Mouse (Mus musculus) cerebral cortex, adult 2 months (tissue): Measurements from ENCODE around the gene Gm28043.

Experiments
- WGBS: fragments of 180-500 bp; shearing (Covaris S2); methylation state at CpG from one replicate; pipeline ENCODE4 v1.1.7; 2018; 5-methylcytosine and 5-hydroxymethylcytosine counted together

The Gm28043 gene

DNA sequence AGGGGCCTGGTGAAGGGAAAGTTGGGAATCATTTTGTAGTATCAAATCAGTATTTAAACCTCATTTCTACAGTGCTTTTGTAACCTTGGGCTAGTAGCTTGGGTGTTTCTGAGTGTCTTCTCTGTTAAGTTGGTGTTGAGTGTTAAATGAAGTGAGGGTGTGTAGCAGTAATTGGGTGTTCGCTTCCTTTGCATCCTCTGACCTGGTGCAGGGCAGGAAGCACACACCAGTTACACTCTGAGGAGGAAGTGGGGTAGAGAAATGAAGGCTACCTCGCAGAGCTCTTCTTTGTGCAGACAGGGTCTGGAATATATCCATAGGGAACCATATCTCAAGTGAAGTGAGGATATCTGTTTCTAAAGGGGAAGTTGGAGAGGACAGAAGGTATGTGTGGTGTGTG, 66.2 kb downstream of the Gm28043 start:
- WGBS = 80% methylated on average over 2 of the region's 2 CpGs

DNA sequence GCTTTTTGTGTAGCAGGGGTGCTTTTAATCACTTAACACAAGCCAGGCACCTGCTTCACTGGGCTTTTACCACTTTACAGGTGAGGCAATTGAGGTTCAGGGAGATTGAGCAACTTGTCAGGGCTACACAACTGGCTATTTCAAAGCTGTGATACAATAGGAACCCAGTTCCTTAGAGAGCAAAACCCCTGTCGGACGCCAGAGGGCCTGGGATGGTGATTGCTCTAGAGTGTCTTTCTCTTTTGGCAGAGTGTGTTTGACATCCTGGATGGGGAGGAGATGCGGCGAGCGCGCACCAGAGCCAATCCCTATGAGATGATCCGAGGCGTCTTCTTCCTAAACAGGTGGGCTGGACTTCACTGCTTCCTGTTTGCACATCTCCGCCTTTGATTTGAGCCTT, 67.0 kb downstream of the Gm28043 start:
- 91% methylated on average over 9 of the region's 9 CpGs for WGBS

DNA sequence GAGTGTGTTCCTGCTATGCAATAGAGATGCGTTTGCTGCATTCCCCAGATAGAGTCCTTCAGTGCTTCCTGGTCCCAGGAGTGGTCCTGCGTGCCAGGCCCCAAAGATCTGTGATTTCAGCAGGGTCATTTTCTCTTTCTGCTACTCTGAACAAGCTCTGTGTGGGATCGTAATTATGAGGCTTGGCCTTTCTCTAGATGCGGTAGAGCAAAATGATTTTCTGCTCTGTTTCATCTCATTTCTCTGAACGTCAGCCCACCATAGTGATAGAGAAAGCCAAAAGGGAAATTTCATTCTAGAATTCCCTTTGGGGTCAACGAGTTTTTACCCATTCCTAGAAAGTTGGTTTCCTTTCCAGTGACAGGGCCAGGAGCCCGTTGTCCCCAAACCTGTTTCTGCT, 67.6 kb downstream of the Gm28043 start:
- 82% methylated on average over 7 of the region's 7 CpGs for WGBS

DNA sequence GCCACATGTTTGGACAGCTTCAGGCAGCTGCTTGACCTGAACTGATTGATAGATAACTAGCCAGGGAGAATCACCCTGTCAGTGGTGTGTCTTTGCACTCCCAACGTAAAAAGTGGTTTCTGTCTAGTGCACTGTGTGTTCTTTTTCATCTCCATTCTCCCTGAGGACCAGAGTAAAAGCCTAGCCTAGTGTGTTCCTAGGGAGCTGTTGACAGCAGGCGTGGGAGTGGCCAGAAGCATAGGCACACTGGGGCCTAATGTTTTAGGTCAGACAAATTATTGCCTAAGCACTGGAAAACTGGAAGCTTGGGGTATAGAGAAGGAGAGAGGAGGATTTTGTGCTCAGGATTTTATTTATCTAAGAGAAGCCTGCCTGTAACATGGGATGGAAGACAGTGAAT, 68.5 kb downstream of the Gm28043 start:
- 85% methylated on average over 2 of the region's 2 CpGs for WGBS

DNA sequence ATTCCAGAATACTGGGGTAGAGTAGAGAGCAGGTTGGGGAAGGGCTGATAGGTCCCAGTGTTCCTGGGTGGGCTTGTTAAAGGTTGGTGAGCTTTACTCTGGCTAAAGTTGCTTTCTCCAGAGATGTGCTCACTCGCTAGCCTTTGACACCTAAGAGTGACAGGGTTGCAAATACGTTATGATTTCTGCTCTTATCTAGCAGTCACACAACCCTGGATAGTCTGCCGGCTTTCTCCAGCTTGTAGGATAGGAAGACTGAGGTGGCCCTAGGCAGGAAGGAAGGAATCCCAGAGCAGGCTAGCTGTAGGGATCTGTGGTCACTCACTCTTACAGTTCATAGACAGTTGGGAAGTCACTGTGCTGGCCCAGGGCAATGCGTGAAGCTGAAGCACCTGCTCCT, 69.6 kb downstream of the Gm28043 start:
- WGBS = 97% methylated on average over 4 of the region's 4 CpGs

DNA sequence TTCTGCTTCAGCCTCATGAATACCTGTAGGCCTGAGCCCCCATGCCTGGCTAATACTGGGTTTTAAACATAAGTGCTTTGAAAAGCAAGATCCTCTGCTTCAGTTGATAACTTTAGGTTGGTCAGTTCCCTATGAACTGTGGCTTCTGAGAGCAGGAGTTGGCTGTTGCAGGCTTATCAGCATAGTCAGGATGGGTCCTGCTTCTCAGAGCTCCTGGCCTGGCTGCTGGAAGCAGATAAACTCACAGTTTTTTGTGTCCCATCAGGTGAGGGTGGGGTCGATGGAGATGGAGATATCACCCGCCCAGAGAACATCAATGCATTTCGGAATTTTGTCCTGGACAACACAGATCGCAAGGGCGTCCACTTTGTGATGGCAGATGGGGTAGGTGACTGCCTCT, 72.1 kb downstream of the Gm28043 start:
- WGBS = 96% methylated on average over 5 of the region's 5 CpGs

DNA sequence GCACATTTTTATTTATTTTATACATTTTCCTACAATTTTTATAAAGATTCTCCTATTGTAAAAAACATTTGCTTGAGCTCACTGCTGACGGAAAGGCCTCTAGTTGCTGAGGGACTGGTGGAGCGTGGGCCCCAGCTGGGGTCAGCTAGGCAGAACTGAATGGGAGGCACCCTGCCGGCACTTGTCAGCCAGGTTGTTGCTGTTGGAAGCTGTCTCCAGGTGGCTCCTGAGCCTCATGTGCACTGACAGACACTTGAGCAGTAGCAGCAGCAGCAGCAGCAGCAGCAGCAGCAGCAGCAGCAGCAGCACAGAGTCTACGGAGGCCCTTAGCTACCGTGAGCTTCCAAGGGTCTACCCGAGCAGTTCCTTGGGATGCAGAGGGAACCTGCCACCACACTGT, 72.7 kb downstream of the Gm28043 start:
- 78% methylated on average over 6 of the region's 6 CpGs for WGBS

DNA sequence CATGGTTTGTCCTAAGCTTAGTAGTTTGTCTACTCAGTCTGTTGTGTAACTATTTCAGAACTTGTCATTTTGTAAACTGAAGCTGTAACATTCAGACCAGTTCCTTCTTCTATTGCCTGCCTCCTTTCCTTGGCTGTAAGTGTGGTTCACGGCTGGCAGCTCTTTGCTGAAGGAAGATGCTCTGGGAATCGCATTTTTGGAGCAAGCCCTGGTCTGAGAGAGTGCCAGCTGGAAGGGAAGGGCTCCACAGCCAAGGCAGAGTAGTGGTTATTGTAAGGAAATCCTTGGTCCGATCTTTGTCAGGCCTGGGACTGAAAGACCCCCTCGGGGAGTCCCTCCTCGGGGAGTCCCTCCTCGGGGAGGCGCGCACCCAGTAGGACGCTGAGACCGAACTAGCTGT, 73.9 kb downstream of the Gm28043 start:
- WGBS = 70% methylated on average over 10 of the region's 10 CpGs

DNA sequence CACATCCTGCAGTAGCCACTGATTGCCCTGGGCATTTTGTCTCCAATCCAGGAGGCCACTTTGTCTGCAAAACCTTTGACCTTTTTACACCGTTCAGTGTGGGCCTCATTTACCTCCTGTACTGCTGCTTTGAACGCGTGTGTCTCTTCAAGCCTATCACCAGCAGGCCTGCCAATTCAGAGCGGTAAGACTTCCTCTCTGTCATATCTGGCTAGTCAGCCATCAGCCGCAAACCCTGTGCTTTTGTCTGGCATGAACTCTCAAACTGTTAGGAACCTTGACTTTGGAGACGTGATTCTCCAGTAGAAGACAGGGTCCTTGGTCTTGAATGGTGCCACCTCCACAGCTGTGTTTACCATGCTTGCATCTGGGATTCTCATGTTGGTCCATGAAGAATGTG, 75.6 kb downstream of the Gm28043 start:
- 83% methylated on average over 6 of the region's 6 CpGs for WGBS

DNA sequence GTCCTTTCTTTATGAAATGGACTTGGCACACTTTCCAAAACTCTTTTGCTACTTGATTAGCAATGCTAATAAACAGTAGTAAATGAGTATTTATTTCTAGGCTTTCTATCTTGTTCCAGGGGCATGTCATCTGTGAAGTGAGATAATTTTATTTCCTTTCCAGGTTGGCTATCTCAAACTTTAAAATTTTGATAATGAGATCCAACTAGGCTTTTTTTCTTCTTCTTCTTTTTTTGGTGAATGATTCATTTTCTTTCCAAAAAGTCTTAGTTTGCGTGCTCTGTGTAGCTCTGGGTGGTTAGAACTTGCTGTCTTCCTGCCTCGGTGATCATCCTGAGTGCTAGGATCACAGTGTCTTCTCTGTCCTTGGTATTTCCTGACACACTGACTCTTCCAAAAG, 78.2 kb downstream of the Gm28043 start:
- 76% methylated on average over 2 of the region's 2 CpGs for WGBS

DNA sequence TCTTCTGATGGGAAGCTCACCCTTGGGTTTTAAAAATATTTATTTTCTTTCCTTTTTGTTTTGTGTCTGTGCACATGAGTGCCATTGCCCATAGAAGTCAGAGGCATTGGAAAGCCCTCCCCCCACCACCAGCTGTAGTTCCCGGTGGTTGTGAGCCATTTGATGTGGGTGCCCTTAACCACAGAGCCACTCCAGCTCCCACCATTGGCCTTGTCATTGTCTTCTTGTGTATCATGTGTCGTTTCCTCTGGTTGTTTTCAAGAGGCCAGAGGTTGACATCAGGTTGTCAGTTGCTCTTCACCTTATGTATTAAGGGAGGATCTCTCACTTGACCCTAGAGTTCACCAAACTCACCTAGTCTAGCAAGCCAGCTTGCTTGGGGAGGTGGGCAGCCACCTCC, 78.9 kb downstream of the Gm28043 start:
- WGBS = 88% methylated on average over 2 of the region's 2 CpGs

DNA sequence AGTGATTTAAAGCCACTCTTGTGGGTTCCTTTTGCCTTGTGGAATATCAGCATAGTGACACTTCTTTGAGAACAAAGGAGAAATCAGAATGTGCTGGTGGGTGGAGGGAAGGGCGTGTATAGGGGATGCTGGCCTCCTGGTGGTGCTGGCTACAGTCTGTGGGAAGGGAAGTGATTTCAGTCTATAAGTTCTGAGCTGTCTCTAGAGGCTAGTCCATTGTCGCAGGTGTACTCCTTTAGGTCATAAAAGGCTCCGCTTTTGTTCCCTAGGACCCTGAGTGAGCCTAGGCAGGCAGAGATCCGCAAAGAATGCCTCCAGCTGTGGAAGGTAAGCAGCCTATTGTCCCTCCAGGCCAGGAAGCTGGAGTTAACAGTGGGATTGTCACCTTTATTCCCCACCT, 79.8 kb downstream of the Gm28043 start:
- WGBS = 84% methylated on average over 4 of the region's 4 CpGs

DNA sequence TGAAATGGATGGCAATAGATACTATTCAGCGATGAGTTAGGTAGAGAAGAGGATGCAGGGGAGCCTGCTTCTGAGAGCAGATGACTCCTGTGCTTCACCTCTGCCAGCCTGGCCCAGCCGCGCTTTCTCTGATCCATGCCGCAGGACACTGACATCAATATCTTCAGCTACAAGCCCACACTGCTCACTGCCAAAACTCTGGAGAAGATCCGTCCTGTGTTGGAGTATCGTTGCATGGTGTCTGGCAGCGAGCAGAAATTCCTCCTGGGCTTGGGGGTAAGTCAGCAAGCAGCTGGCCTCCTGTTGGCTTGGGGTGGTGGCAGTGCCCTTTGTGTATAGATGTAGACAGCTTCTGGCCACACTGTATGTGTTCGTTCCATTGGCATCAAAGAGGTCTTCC, 82.3 kb downstream of the Gm28043 start:
- WGBS = 85% methylated on average over 8 of the region's 8 CpGs

DNA sequence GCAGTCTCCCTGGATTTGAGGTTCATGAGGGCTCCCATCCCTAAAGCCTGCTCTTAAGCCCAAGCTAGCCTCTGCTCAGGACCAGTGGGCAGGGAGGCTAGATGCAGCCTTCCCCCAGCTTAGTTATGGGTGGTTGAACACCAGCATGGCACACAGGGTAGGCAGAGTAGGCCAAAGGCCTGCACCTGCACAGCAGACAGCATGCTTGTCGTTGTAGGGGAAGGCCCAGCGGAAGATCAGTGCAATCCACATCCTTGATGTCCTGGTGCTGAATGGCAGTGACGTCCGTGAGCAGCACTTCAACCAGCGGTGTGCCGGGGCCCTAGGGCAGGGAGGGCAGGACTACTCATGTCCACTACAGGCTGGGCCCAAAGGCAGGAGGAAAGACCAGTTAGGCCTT, 83.7 kb downstream of the Gm28043 start:
- WGBS = 92% methylated on average over 6 of the region's 6 CpGs

DNA sequence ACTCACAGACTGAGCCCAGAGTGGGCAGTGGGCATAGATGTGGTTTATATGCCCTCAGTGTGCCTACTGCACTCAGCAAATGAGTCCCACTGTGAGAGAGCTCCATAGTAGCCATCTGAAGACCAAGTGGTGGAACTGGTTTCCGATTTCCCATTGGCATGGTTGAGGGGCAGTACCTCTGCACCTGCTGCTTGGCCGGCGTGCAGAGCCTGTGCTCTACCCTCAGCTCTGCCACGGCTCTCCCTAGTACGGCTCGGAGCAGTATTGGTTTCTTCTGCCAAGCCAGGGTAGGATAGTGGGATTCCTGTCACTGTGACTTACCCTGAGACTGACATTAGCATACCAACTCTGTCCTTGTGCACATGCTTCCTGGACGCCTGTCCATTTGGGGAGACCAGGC, 85.9 kb downstream of the Gm28043 start:
- 96% methylated on average over 7 of the region's 7 CpGs for WGBS

DNA sequence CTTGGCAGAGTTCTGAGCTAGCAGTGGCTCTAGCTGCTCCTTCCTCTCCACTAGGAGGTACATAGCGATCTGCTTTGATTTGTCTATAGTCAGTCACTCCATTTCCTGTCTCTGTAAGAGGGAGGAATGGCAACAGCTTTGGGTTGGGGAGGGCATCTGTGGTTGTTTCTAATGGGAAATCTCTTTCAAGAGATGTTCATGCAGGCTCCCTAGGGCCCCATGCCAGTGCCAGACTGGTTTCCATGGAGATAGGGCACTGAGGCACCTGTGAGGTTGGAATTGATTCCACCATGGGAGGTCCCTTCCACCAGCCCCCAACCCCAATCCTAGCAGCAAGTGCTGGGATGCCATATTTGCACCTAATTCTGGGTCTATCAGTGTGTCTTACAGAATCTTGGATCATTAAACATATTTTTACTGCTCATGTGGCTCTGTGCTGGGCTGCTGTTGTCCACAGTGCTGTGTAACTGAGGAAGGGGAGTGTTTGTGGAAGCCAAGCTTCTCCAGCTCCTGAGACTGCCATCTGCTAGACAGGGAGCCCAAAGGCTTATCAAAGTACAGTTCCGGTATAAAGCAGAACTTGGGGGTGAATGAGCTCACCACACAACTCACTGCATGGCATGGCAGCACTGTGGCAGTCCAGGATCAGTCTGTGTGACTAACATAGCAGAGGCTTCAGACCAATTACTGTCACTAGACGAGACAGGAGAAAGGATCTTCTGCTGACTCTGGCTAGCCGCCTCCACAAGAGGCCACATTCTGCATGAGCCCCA, 88.4 kb downstream of the Gm28043 start:
- WGBS = 56% methylated on average over 4 of the region's 4 CpGs

DNA sequence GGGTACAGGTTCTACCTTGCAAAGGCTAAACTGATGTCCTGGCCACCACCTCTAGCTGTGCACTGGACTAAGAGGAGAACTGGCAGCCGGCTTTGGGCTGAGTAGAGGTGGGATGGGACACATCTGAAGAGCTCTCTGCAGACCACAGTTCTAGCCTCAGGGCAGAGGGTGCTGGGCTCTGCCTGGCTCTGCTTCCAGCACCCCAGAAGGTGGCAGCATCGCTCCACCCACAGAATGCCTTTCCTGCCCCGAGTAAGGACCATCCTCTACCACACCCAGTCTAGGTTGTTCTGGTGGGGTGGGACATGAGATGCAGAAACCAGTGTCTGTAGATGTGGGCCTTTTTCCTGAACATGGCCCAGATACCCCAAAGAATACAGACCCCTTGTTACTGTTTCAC, 90.1 kb downstream of the Gm28043 start:
- 31% methylated on average over 3 of the region's 3 CpGs for WGBS

DNA sequence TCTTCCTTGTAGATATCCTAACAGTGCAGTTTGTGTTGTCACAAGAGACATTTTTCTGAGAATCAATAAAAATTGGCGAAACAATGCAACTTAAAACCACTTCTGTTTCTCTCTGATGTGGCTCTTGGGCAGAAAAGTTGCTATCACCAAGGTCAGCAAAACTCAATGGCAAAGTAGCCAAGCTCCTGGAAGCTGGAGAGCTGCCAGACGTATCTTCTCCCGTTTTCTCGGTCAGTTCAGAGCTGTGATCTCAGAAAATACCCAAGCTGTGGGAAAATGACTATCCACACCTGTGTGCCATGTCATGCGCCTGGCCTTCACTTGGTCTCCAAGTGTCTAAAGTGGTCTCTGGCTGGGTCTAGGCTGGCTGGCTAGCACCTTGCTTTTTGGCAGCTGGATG, 91.2 kb downstream of the Gm28043 start:
- 73% methylated on average over 5 of the region's 5 CpGs for whole genome bisulfite sequencing

DNA sequence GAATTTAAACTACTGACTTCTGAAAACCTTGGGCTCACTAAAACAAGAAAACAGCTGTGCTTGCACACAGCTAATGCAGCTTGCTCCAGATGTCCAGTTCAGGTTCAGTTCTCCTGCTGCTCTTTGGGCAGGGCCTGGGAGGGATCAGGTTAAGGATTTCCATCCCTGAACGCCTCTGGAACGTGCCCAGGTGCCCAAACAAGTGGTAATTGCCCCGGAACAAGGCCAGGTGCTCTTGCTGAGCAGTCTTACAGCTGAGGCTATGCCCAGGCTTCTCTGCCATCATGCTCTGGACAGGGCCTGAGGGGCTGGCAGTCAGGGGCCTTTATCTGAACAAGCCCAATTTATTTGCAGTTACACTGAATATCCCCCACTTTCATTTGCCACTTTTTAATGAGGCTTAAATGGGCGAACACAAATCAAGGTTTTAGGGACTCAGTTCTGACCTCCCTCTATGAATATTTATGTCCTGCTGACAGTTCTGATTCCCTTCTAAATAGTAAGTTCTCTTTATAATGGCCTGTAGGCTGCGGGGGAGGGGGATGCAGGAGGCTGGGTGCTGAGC, 92.4 kb downstream of the Gm28043 start:
- WGBS = 57% methylated on average over 5 of the region's 5 CpGs

DNA sequence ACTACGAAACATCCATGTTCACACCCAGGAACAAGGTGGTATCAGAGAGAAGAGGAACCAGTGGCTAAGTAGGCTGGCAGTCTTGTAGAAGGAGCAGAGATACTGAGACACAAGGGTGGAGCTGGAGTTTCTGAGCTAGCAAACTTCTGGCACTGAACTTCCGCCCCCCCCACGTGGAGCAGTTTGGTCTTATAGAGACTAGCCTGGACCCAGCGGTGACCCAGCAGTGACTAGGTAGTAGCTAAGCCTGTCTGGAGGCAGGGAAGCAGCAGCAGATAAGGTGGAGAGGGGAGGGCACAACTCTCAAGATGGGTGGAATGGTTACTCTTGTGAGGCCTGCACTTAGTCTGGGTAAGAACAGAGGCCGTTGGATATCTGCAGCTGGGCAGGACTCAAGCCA, 94.1 kb downstream of the Gm28043 start:
- WGBS = 83% methylated on average over 5 of the region's 5 CpGs

DNA sequence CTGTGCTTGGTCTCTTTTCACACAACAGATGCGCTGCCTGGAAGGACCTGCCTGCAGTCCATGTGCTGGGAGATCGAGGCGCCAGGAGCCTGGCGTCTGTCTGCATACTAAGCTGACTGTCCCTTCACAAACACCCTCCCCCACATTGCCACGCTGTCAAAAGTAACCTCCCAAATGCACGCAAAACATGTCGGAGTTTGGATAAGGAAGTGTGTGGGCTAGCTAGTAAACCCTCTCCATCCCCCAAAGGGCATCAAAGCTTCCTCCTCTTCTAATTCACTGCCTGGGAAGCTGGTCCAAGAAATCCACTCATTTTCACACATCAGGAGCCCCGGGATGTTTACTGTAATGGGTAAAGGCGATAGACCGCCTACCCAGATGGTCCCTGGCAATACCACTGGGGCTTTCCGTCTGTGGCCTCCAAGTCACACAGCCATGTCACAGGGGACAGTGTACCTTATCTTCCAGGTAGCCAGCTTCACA, 95.9 kb downstream of the Gm28043 start:
- 48% methylated on average over 11 of the region's 11 CpGs for WGBS

DNA sequence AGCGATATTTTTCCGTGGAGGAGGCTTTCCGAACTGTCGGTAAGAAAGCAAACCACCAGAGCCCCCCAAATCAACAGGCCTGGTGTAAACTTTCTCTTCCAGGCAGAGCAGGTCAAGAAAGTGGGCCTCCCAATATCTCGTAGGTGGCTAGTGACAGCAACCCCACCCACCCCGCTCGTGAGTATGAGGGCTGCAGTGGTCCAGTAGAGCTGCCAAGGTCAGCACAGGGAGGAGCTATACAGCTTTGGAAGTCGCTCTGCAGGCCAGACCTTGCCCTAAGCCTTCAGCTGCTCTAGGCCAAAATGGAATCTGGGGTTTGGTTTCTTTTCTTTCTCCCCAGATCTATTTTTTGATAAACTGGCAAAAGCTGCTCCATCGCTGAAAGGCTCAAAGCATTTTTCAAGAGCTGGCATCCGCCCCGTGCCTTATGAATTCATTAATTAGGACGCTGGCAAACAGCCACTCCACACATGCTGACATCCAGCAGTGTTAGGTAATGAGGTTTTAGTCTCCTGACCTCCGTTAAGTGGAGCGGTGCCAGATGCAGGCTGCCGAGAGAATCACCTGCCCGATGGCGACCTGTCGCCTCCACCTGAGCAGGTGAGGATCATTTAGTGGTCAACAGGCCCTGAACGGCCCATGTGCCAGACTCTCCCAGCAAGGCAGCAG, 96.5 kb downstream of the Gm28043 start:
- WGBS = 50% methylated on average over 19 of the region's 19 CpGs

DNA sequence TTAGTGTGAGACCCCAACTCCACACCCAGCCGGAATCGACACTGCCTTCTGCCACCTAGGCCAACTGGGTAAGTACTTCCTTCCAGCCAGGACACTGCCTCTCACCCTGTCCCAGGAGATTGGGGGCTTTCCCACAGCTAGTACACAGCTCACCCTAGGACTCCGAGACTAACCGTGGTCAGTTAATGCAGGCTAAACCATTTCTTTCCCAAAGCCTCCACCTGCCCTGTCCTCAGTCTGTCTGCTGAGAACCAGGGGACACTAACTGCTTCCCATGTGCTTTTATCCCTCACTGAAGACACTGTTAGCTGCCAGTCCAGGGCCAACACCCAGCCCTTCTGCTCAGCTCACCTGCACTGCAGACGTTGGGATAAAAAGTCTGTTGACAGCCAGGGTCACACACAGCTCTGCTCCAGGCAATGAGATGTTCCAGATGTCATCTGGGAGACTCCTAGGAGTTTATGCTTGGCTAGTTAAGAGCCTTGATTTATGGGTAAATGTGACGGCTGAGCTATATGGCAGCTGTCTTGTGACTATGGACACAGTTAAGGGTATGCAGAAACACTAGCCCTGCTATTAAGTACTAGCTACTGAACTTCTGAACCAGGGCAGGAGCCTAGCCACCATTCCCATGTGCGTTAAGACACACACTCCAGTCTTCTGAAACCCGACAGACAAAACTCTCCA, 97.2 kb downstream of the Gm28043 start:
- 83% methylated on average over 8 of the region's 8 CpGs for WGBS
